Mouse (Mus musculus): ENCODE measurements around the gene Ceacam13. TPM values are rescaled to one million over a fixed set of nuclear protein-coding genes. Genes with fewer than 3 reads are reported as not detected.
"Not testable (repeated sequence)": the region's sequence is repeated elsewhere in the genome, so short reads cannot be mapped to it uniquely, and the experiment has no call there.

Ceacam13 gene
- not detected in 2 replicates for polyA plus RNA-seq (2015; fragmentation: Nextera tagmentation; extraction: Ambion mirVana)

DNA sequence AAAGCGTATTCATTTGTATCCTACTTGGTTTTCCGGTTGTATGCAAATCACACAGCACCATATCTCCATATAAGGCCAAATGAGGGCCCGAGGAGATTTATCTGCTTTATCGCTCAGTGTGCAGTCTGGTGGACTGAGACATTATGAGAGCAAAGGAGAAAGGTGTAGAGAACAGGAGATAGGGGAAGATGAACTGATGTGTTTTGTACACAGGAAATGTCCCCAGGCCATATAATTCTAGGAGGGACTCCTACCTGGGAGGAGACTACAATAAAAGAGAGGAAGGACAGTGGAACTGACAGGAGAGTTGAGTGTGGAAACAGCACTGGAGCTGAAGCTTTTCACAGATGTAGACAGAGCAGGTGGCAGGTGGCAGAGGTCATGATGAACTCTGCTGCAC, at the start of gene Ceacam13:
Ceacam13 (plus strand) TSS at position 301 of the 400 bp plus-strand sequence.
- H3K9me3 ChIP-seq (replicated peaks; ENCODE audit: control insufficient read depth, low read length): peaks cover 26% of the 10 kb centered on the region
- H3K4me2 ChIP-seq (ENCODE audit: low read depth, low read length): no peak within 1 kb of the TSS

DNA sequence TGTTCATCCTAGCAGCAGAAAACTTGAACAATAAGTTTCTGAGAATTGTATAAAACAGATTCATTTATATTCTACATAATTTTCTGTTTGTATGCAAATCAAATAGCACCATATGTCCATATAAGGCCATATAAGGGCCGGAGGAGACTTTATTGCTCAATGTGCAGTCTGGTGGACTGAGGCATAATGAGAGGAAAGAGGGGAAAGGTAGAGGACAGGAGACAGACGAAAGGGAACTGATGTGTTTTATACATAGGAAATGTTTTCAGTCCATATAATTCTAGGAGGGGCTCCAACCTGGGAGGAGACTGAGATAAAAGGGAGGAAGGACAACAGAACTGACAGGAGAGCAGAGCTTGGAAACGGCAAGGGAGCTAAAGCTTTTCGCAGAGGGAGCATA, 37.9 kb upstream of the Ceacam13 start, which contains the start of gene Ceacam11:
Ceacam11 (plus strand) TSS at position 301 of the 400 bp plus-strand sequence.
- peaks cover 32% of the 10 kb centered on the region for H3K9me3 ChIP-seq (replicated peaks; ENCODE audit: control insufficient read depth, low read length)
- H3K4me2 ChIP-seq (ENCODE audit: low read depth, low read length): no peak within 1 kb of the TSS
- no peaks in the 10 kb centered on the region for H3K27me3 ChIP-seq (ENCODE audit: control insufficient read depth, insufficient read depth, low read length)
- no peaks in the 10 kb centered on the region for H3K4me1 ChIP-seq (ENCODE audit: control insufficient read depth, insufficient read depth, low read length)
- H3K4me3 ChIP-seq (ENCODE audit: low read length): no peak within 1 kb of the TSS
- no peak within 1 kb of the TSS for H3K9ac ChIP-seq (ENCODE audit: low read length)
- WGBS: 61% methylated on average over 4 of the region's 4 CpGs
- ATAC-seq (replicated peaks; ENCODE audit: extremely low read depth, insufficient read depth, low FRiP score): no peak
- no peak within 1 kb of the TSS for H3K27ac ChIP-seq (ENCODE audit: low read length)
- H3K36me3 ChIP-seq (ENCODE audit: control insufficient read depth, insufficient read depth): no peaks in the 10 kb centered on the region

More for the DNA sequence above, at the start of gene Ceacam13:
- H3K27ac ChIP-seq (ENCODE audit: low read length): no peak within 1 kb of the TSS
- no peaks in the 10 kb centered on the region for H3K4me1 ChIP-seq (ENCODE audit: control insufficient read depth, insufficient read depth, low read length)
- no peak within 1 kb of the TSS for H3K9ac ChIP-seq (ENCODE audit: low read length)
- 66% methylated on average over 4 of the region's 4 CpGs for whole genome bisulfite sequencing
- no peaks in the 10 kb centered on the region for H3K27me3 ChIP-seq (ENCODE audit: control insufficient read depth, insufficient read depth, low read length)
- H3K4me3 ChIP-seq (ENCODE audit: low read length): no peak within 1 kb of the TSS
- no peak for ATAC-seq (replicated peaks; ENCODE audit: extremely low read depth, insufficient read depth, low FRiP score)
- no peaks in the 10 kb centered on the region for H3K36me3 ChIP-seq (ENCODE audit: control insufficient read depth, insufficient read depth)

DNA sequence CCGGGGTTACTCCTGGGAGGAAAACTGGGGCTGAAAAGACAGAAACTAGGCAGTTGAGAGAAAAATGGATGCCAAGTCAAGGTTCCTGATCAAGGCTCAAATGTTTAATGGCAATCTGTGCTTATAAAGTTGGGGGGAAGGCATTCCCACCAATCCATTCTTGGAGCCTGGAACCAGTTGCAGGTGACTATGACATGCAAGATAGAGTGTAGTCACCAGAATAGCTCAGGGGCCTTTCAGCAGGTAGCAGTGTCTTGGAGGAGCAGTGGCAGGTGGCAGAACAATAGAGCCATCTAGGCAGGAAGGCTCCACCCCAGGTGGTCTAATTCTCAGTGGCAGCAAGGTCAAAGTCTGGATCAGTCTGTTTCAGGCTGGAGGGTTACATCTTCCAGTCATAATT, 8.6 kb upstream of the Ceacam13 start:
- H3K27me3 ChIP-seq (ENCODE audit: control insufficient read depth, insufficient read depth, low read length): not testable (repeated sequence)
- WGBS: 88% methylated on average over 1 of the region's 1 CpGs

DNA sequence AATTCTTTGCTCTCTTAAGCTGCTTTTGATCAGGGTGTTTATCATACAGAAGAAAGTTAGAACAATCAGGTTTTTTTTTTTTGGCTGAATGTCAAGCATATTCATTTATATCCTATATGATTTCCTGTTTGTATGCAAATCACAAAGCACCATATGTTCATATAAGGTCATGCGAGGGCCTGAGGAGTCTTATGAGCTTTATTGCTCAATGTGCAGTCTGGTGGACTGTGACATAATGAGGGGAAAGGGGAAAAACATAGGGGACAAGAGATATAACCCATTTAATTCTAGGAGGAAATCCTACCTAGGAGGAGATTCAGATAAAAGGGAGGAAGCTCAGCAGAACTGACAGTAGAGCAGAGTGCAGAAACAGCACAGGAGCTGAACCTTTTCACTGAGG, 55.9 kb downstream of the Ceacam13 start, which contains the start of gene Ceacam12:
Ceacam12 (plus strand) TSS at position 301 of the 400 bp plus-strand sequence.
- no peak within 1 kb of the TSS for H3K27ac ChIP-seq (ENCODE audit: low read length)
- peaks cover 24% of the 10 kb centered on the region for H3K9me3 ChIP-seq (replicated peaks; ENCODE audit: control insufficient read depth, low read length)
- ATAC-seq (replicated peaks; ENCODE audit: extremely low read depth, insufficient read depth, low FRiP score): no peak
- H3K36me3 ChIP-seq (ENCODE audit: control insufficient read depth, insufficient read depth): no peaks in the 10 kb centered on the region
- no peak within 1 kb of the TSS for H3K9ac ChIP-seq (ENCODE audit: low read length)
- H3K4me2 ChIP-seq (ENCODE audit: low read depth, low read length): no peak within 1 kb of the TSS
- no peaks in the 10 kb centered on the region for H3K4me1 ChIP-seq (ENCODE audit: control insufficient read depth, insufficient read depth, low read length)
- no peak within 1 kb of the TSS for H3K4me3 ChIP-seq (ENCODE audit: low read length)
- 62% methylated on average over 1 of the region's 1 CpGs for WGBS
- no peaks in the 10 kb centered on the region for H3K27me3 ChIP-seq (ENCODE audit: control insufficient read depth, insufficient read depth, low read length)

More for the DNA sequence above, 8.6 kb upstream of the Ceacam13 start:
- not testable (repeated sequence) for H3K36me3 ChIP-seq (ENCODE audit: control insufficient read depth, insufficient read depth); H3K27ac ChIP-seq (ENCODE audit: low read length); H3K4me3 ChIP-seq (ENCODE audit: low read length); H3K4me1 ChIP-seq (ENCODE audit: control insufficient read depth, insufficient read depth, low read length); H3K9ac ChIP-seq (ENCODE audit: low read length); H3K4me2 ChIP-seq (ENCODE audit: low read depth, low read length); ATAC-seq (replicated peaks; ENCODE audit: extremely low read depth, insufficient read depth, low FRiP score)
- peaks cover 16% of the 10 kb centered on the region for H3K9me3 ChIP-seq (replicated peaks; ENCODE audit: control insufficient read depth, low read length)

Small RNA genes within 50 kb of the gene (microRNA-seq; reads per million reads assigned to microRNA genes)
- gene Gm22414: not detected

Other genes starting within 250 kb of the Ceacam13 start
- gene Ceacam14, start 197.3 kb upstream of the Ceacam13 start, polyA plus RNA-seq (2015; fragmentation: Nextera tagmentation; extraction: Ambion mirVana): not detected in 2 replicates
- not detected in 2 replicates for gene Gm5155, start 138.1 kb upstream of the Ceacam13 start, polyA plus RNA-seq (2015; fragmentation: Nextera tagmentation; extraction: Ambion mirVana)
- not detected in 2 replicates for gene Ceacam11, start 37.8 kb upstream of the Ceacam13 start, polyA plus RNA-seq (2015; fragmentation: Nextera tagmentation; extraction: Ambion mirVana)
- not detected in 2 replicates for gene Ceacam12, start 56.0 kb downstream of the Ceacam13 start, polyA plus RNA-seq (2015; fragmentation: Nextera tagmentation; extraction: Ambion mirVana)
- gene Igfl3, start 166.6 kb downstream of the Ceacam13 start, polyA plus RNA-seq (2015; fragmentation: Nextera tagmentation; extraction: Ambion mirVana): not detected in 2 replicates
- gene Mill1, start 235.5 kb downstream of the Ceacam13 start, polyA plus RNA-seq (2015; fragmentation: Nextera tagmentation; extraction: Ambion mirVana): not detected in 2 replicates